Mouse (Mus musculus): ENCODE results near the gene Fam170b. TPM values are rescaled to one million over a fixed set of nuclear protein-coding genes. Genes with fewer than 3 reads are reported as not detected.
A peak's percentile ranks its signal among the peaks of the same experiment; 100 is the strongest.

The Fam170b gene
- not detected in 2 replicates for polyA plus RNA-seq (2012; ENCODE audit: insufficient read depth, low replicate concordance)

- Histone ChIP-seq H3K4me3 (replicated peaks) (no peak within 1 kb of the TSS), H3K9me3 (0 out of 2 replicates have a peak, but pooled peaks cover 8% of the 10 kb centered on the region), H3K4me1 (no peaks in the 10 kb centered on the region), H3K27me3 (replicated peaks) (peaks cover 51% of the 10 kb centered on the region), H3K36me3 (replicated peaks; ENCODE audit: low read length) (no peaks in the 10 kb centered on the region)
- TF ChIP-seq FLI1 (IDR thresholded peaks at IDR 0.05; ENCODE audit: low read length) (no peak), GATA1 (IDR thresholded peaks at IDR 0.05; ENCODE audit: borderline replicate concordance, low read length) (no peak)
Measured at GRCm38 (mm10) chr14:32833847-32834246, at the start of gene Fam170b. TSS of gene Fam170b (plus strand) at chr14:32833962.

- Histone ChIP-seq H3K4me3 (replicated peaks) (peak overlapping the region; percentile 70), H3K27me3 (replicated peaks) (no peaks in the 10 kb centered on the region), H3K4me1 (peaks cover 71% of the 10 kb centered on the region), H3K9me3 (peaks cover 3% of the 10 kb centered on the region; the same call in 1 of the 2 replicates), H3K36me3 (replicated peaks; ENCODE audit: low read length) (no peaks in the 10 kb centered on the region)
- TF ChIP-seq GATA1 (IDR thresholded peaks at IDR 0.05; ENCODE audit: borderline replicate concordance, low read length): no peak
- no peak for TF ChIP-seq FLI1 (IDR thresholded peaks at IDR 0.05; ENCODE audit: low read length)
Measured at GRCm38 (mm10) chr14:32784130-32784747, 49.5 kb upstream of the Fam170b start.

GRCm38 (mm10) chr14:32784748-32785134 lies 49.0 kb upstream of the Fam170b start:
- no peak overlapping the region for H3K4me3 ChIP-seq (replicated peaks)
- H3K4me1 ChIP-seq: peaks cover 76% of the 10 kb centered on the region
- H3K9me3 ChIP-seq: no peaks in the 10 kb centered on the region
- peaks cover 4% of the 10 kb centered on the region for H3K36me3 ChIP-seq (replicated peaks; ENCODE audit: low read length)
- no peaks in the 10 kb centered on the region for H3K27me3 ChIP-seq (replicated peaks)
- TF ChIP-seq GATA1 (IDR thresholded peaks at IDR 0.05; ENCODE audit: borderline replicate concordance, low read length) (no peak), FLI1 (IDR thresholded peaks at IDR 0.05; ENCODE audit: low read length) (no peak)

GRCm38 (mm10) chr14:32785556-32786130 lies 48.1 kb upstream of the Fam170b start, which contains the start of gene Tmem273:
TSS of gene Tmem273 (plus strand) at chr14:32785963.
- TF ChIP-seq GATA1 (IDR thresholded peaks at IDR 0.05; ENCODE audit: borderline replicate concordance, low read length) (no peak), FLI1 (IDR thresholded peaks at IDR 0.05; ENCODE audit: low read length) (no peak)
- no peaks in the 10 kb centered on the region for H3K27me3 ChIP-seq (replicated peaks)
- H3K36me3 ChIP-seq (replicated peaks; ENCODE audit: low read length): peaks cover 4% of the 10 kb centered on the region
- peak within 1 kb of the TSS; percentile 85 for H3K4me3 ChIP-seq (replicated peaks)
- no peaks in the 10 kb centered on the region for H3K9me3 ChIP-seq
- peaks cover 77% of the 10 kb centered on the region for H3K4me1 ChIP-seq

GRCm38 (mm10) chr14:32787691-32788090 lies 46.1 kb upstream of the Fam170b start:
- TF ChIP-seq GATA1 (IDR thresholded peaks at IDR 0.05; ENCODE audit: borderline replicate concordance, low read length): no peak
- Histone ChIP-seq H3K27me3 (replicated peaks) (no peaks in the 10 kb centered on the region), H3K4me1 (peaks cover 68% of the 10 kb centered on the region), H3K36me3 (replicated peaks; ENCODE audit: low read length) (peaks cover 10% of the 10 kb centered on the region), H3K4me3 (replicated peaks) (peak overlapping the region; percentile 60), H3K9me3 (no peaks in the 10 kb centered on the region)

GRCm38 (mm10) chr14:32796375-32796774 lies 37.4 kb upstream of the Fam170b start:
- Histone ChIP-seq H3K4me1 (peaks cover 49% of the 10 kb centered on the region), H3K4me3 (replicated peaks) (no peak overlapping the region), H3K27me3 (replicated peaks) (peaks cover 29% of the 10 kb centered on the region), H3K36me3 (replicated peaks; ENCODE audit: low read length) (peaks cover 26% of the 10 kb centered on the region), H3K9me3 (no peaks in the 10 kb centered on the region)
- no peak for TF ChIP-seq FLI1 (IDR thresholded peaks at IDR 0.05; ENCODE audit: low read length)
- no peak for TF ChIP-seq GATA1 (IDR thresholded peaks at IDR 0.05; ENCODE audit: borderline replicate concordance, low read length)

GRCm38 (mm10) chr14:32797803-32798202 lies 36.0 kb upstream of the Fam170b start:
- peaks cover 33% of the 10 kb centered on the region for H3K27me3 ChIP-seq (replicated peaks)
- no peaks in the 10 kb centered on the region for H3K9me3 ChIP-seq
- H3K36me3 ChIP-seq (replicated peaks; ENCODE audit: low read length): peaks cover 23% of the 10 kb centered on the region
- H3K4me3 ChIP-seq (replicated peaks): peak overlapping the region; percentile 59
- peaks cover 57% of the 10 kb centered on the region for H3K4me1 ChIP-seq
- no peak for TF ChIP-seq FLI1 (IDR thresholded peaks at IDR 0.05; ENCODE audit: low read length)

- peak overlapping the region; percentile 33 for H3K4me3 ChIP-seq (replicated peaks)
- H3K9me3 ChIP-seq: no peaks in the 10 kb centered on the region
- H3K4me1 ChIP-seq: peaks cover 57% of the 10 kb centered on the region
- H3K36me3 ChIP-seq (replicated peaks; ENCODE audit: low read length): peaks cover 23% of the 10 kb centered on the region
- no peak for TF ChIP-seq FLI1 (IDR thresholded peaks at IDR 0.05; ENCODE audit: low read length)
- no peak for TF ChIP-seq GATA1 (IDR thresholded peaks at IDR 0.05; ENCODE audit: borderline replicate concordance, low read length)
- peaks cover 33% of the 10 kb centered on the region for H3K27me3 ChIP-seq (replicated peaks)
Measured at GRCm38 (mm10) chr14:32798355-32798754, 35.4 kb upstream of the Fam170b start.

GRCm38 (mm10) chr14:32800048-32800447 lies 33.7 kb upstream of the Fam170b start:
- TF ChIP-seq FLI1 (IDR thresholded peaks at IDR 0.05; ENCODE audit: low read length) (no peak), GATA1 (IDR thresholded peaks at IDR 0.05; ENCODE audit: borderline replicate concordance, low read length) (no peak)
- peaks cover 57% of the 10 kb centered on the region for H3K4me1 ChIP-seq
- peaks cover 31% of the 10 kb centered on the region for H3K36me3 ChIP-seq (replicated peaks; ENCODE audit: low read length)
- no peaks in the 10 kb centered on the region for H3K9me3 ChIP-seq
- H3K27me3 ChIP-seq (replicated peaks): peaks cover 36% of the 10 kb centered on the region
- no peak overlapping the region for H3K4me3 ChIP-seq (replicated peaks)

- H3K27me3 ChIP-seq (replicated peaks): peaks cover 35% of the 10 kb centered on the region
- H3K4me1 ChIP-seq: peaks cover 56% of the 10 kb centered on the region
- TF ChIP-seq GATA1 (IDR thresholded peaks at IDR 0.05; ENCODE audit: borderline replicate concordance, low read length) (no peak), FLI1 (IDR thresholded peaks at IDR 0.05; ENCODE audit: low read length) (no peak)
- H3K9me3 ChIP-seq: no peaks in the 10 kb centered on the region
- no peak overlapping the region for H3K4me3 ChIP-seq (replicated peaks)
- peaks cover 34% of the 10 kb centered on the region for H3K36me3 ChIP-seq (replicated peaks; ENCODE audit: low read length)
Measured at GRCm38 (mm10) chr14:32801016-32801661, 32.6 kb upstream of the Fam170b start.
